Mouse (Mus musculus): ENCODE results near the gene Traf3ip1. TPM values are rescaled to one million over a fixed set of nuclear protein-coding genes. Genes with fewer than 3 reads are reported as not detected.

Gene Traf3ip1
- polyA plus RNA-seq, 1 experiment from 2014 or later = 13.9 TPM

DNA sequence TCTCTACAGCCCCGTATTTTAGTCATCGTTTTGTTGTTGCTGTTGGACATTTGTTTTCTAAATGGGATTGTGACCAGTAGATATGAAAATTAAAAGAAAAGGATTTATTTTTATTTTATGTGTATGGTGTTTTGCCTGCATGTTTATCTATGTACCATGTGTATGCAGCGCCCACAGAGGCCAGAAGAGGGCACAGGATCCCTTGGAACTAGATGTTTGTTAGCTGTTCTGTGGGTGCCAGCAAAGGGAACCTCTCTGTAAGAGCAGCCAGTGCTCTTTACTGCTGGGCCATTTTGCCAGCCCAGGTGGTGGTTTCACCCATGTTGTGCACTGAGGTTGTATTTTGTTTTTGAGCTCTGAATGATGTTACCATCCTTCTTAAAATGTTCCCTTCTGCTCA is 79.8 kb downstream of the Traf3ip1 start:
- H3K27ac ChIP-seq = no peak overlapping the region
- H3K4me1 ChIP-seq = peaks cover 8% of the 10 kb centered on the region
- no peaks in the 10 kb centered on the region for H3K27me3 ChIP-seq (ENCODE audit: poor library complexity, severe bottlenecking)
- H3K9me3 ChIP-seq = no peaks in the 10 kb centered on the region
- no peaks in the 10 kb centered on the region for H3K36me3 ChIP-seq (replicated peaks)
- H3K4me3 ChIP-seq = no peak overlapping the region
- no peak for DNase-seq (ENCODE audit: extremely low spot score, low spot score)
- WGBS = 71% methylated on average over 3 of the region's 3 CpGs

DNA sequence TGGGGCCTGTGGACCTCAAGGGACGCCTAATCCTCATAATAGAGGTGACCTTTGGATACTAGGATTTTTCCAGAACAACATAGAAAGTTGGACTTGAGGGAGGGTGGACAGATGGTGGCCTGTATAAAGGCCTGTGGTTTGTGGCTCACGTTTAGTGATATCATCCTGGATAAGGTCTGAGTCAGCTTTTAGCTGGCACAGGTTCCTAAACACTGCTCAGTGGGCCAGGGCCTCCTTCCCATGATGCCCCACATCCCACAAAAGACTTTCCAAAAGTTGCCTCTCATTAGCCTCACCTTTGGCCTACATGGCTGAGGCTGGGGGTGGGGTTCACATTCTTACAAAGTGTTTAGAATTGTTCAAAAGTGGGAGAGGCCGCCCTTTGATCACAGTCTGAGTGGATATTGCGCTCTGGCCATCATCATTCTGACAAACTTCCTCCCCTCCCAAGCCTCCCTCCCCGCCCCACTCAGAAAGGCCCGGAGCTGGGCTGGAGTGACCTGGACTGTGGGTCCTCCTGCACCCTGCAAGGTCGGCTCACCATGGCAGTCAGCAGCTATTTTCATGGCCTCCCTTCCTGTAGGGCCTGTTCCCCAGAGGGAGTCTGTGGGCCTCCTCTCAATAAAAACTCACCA is 83.6 kb downstream of the Traf3ip1 start:
- WGBS = 81% methylated on average over 7 of the region's 7 CpGs
- Histone ChIP-seq H3K4me1 (peaks cover 8% of the 10 kb centered on the region), H3K27me3 (ENCODE audit: poor library complexity, severe bottlenecking) (no peaks in the 10 kb centered on the region), H3K36me3 (replicated peaks) (no peaks in the 10 kb centered on the region), H3K4me3 (no peak overlapping the region), H3K27ac (no peak overlapping the region), H3K9me3 (no peaks in the 10 kb centered on the region)
- no peak for DNase-seq (ENCODE audit: extremely low spot score, low spot score)

Other genes starting within 250 kb of the Traf3ip1 start
- 95.3 and 99.9 TPM in 2 replicates for gene Ube2f, start 244.3 kb upstream of the Traf3ip1 start, polyA plus RNA-seq (2016; fragmentation: Nextera tagmentation; extraction: Ambion mirVana)
- 18.5 and 18.7 TPM in 2 replicates for gene Scly, start 196.3 kb upstream of the Traf3ip1 start, polyA plus RNA-seq (2016; fragmentation: Nextera tagmentation; extraction: Ambion mirVana)
- 0.04 TPM in 1 of 2 replicates, not detected in the other for gene Espnl, start 172.6 kb upstream of the Traf3ip1 start, polyA plus RNA-seq (2016; fragmentation: Nextera tagmentation; extraction: Ambion mirVana)
- gene Klhl30, start 143.6 kb upstream of the Traf3ip1 start, polyA plus RNA-seq (2016; fragmentation: Nextera tagmentation; extraction: Ambion mirVana) = 0.11 and 0.14 TPM in 2 replicates
- gene Erfe, start 128.2 kb upstream of the Traf3ip1 start, polyA plus RNA-seq (2016; fragmentation: Nextera tagmentation; extraction: Ambion mirVana) = 1.1 and 1.6 TPM in 2 replicates
- gene Ilkap, start 95.8 kb upstream of the Traf3ip1 start, polyA plus RNA-seq (2016; fragmentation: Nextera tagmentation; extraction: Ambion mirVana) = 168 and 176 TPM in 2 replicates
- gene Hes6, start 80.6 kb upstream of the Traf3ip1 start, polyA plus RNA-seq (2016; fragmentation: Nextera tagmentation; extraction: Ambion mirVana) = 156 and 177 TPM in 2 replicates
- gene Per2, start 35.3 kb upstream of the Traf3ip1 start, polyA plus RNA-seq (2016; fragmentation: Nextera tagmentation; extraction: Ambion mirVana) = 1.3 and 1.6 TPM in 2 replicates
- gene Asb1, start 45.9 kb downstream of the Traf3ip1 start, polyA plus RNA-seq (2016; fragmentation: Nextera tagmentation; extraction: Ambion mirVana) = 7.3 and 7.4 TPM in 2 replicates